ENCODE assay signal across 10 mouse cellular contexts in genomic region chr7:122352566-122353277, GRCm38 (mm10).
A peak's percentile ranks its signal among the peaks of the same experiment; 100 is the strongest.
DNase-seq lines count a peak whose midpoint lies in the region; ATAC-seq lines count a peak whose summit lies in the region.
"Had no signal": no experiment of that assay in that cellular context is flagged by ENCODE, and none has a peak within 500 bp of the region (broad histone marks: within the 10 kb centered on the region; RNA-seq: fewer than 3 reads in every experiment).

No protein-coding gene starts in this region.

- H3K4me2 ChIP-seq in forebrain, embryonic 11.5 days (ENCODE audit: low read depth, low read length, severe bottlenecking): no peak overlapping the region
- peak overlapping the region; percentile 37 for H3K4me2 ChIP-seq in hindbrain, embryonic 13.5 days
- peak overlapping the region; percentile 26 for H3K4me2 ChIP-seq in neural tube, embryonic 13.5 days
- H3K4me2 ChIP-seq: embryonic facial prominence, embryonic 12.5 days; heart, embryonic 15.5 days had no signal

- no peaks in the 10 kb centered on the region for H3K9me3 ChIP-seq in forebrain, embryonic 11.5 days (ENCODE audit: control insufficient read depth, low read length)
- no peaks in the 10 kb centered on the region for H3K9me3 ChIP-seq in forebrain, embryonic 10.5 days
- H3K9me3 ChIP-seq in hindbrain, embryonic 13.5 days: no peaks in the 10 kb centered on the region
- no peaks in the 10 kb centered on the region for H3K9me3 ChIP-seq in neural tube, embryonic 13.5 days
- H3K9me3 ChIP-seq: embryonic facial prominence, embryonic 12.5 days; heart, embryonic 15.5 days had no signal

- H3K27ac ChIP-seq in forebrain, embryonic 11.5 days (ENCODE audit: low read depth, low read length): no peak overlapping the region
- no peak overlapping the region for H3K27ac ChIP-seq in forebrain, embryonic 10.5 days
- peak overlapping the region; percentile 81 for H3K27ac ChIP-seq in hindbrain, embryonic 13.5 days
- peak overlapping the region; percentile 72 for H3K27ac ChIP-seq in neural tube, embryonic 13.5 days (replicated peaks)
- H3K27ac ChIP-seq: embryonic facial prominence, embryonic 12.5 days; heart, embryonic 15.5 days had no signal

- H3K9ac ChIP-seq in forebrain, embryonic 11.5 days (ENCODE audit: low read length): no peak overlapping the region
- H3K9ac ChIP-seq in hindbrain, embryonic 13.5 days: no peak overlapping the region; the same call in 1 of the 2 replicates
- H3K9ac ChIP-seq in neural tube, embryonic 13.5 days: no peak overlapping the region
- H3K9ac ChIP-seq: embryonic facial prominence, embryonic 12.5 days; heart, embryonic 15.5 days had no signal

- no peak overlapping the region for H3K4me3 ChIP-seq in forebrain, embryonic 11.5 days (ENCODE audit: low read depth, low read length)
- no peak overlapping the region for H3K4me3 ChIP-seq in forebrain, embryonic 10.5 days
- no peak overlapping the region for H3K4me3 ChIP-seq in hindbrain, embryonic 13.5 days
- H3K4me3 ChIP-seq in neural tube, embryonic 13.5 days: no peak overlapping the region
- H3K4me3 ChIP-seq: embryonic facial prominence, embryonic 12.5 days; heart, embryonic 15.5 days had no signal

- WGBS in forebrain, embryonic 11.5 days: 49% methylated on average over 12 of the region's 12 CpGs
- 82% methylated on average over 12 of the region's 12 CpGs for WGBS in forebrain, embryonic 10.5 days
- 31% methylated on average over 12 of the region's 12 CpGs for WGBS in hindbrain, embryonic 13.5 days
- WGBS in neural tube, embryonic 13.5 days: 32% methylated on average over 12 of the region's 12 CpGs

- peak; percentile 57 for DNase-seq in forebrain, embryonic 11.5 days (ENCODE audit: low spot score)
- DNase-seq in forebrain, embryonic 10.5 days (ENCODE audit: extremely low spot score, low spot score): no peak
- peak; percentile 92 for DNase-seq in A20 (ENCODE audit: low read depth, low spot score)
- DNase-seq in c-Kit-positive CD71-positive TER-119-positive erythroid progenitor cells, embryonic 14.5 days (ENCODE audit: low spot score): no peak
- no peak for DNase-seq in frontal cortex, postnatal 14 days (ENCODE audit: low spot score in 2 of 2)
- no peak for DNase-seq in right cerebral cortex, postnatal 36 days (ENCODE audit: low spot score in 2 of 2)

- no peaks in the 10 kb centered on the region for H3K27me3 ChIP-seq in forebrain, embryonic 11.5 days (ENCODE audit: control insufficient read depth, insufficient read depth, low read length)
- no peaks in the 10 kb centered on the region for H3K27me3 ChIP-seq in forebrain, embryonic 10.5 days (ENCODE audit: poor library complexity, severe bottlenecking)
- 0 out of 2 replicates have a peak, but pooled peaks cover 4% of the 10 kb centered on the region for H3K27me3 ChIP-seq in hindbrain, embryonic 13.5 days
- no peaks in the 10 kb centered on the region for H3K27me3 ChIP-seq in neural tube, embryonic 13.5 days
- H3K27me3 ChIP-seq: embryonic facial prominence, embryonic 12.5 days; heart, embryonic 15.5 days had no signal

- no peaks in the 10 kb centered on the region for H3K4me1 ChIP-seq in forebrain, embryonic 11.5 days (replicated peaks; ENCODE audit: control insufficient read depth, insufficient read depth, low read length)
- H3K4me1 ChIP-seq in forebrain, embryonic 10.5 days: peaks cover 15% of the 10 kb centered on the region
- peaks cover 34% of the 10 kb centered on the region for H3K4me1 ChIP-seq in hindbrain, embryonic 13.5 days (replicated peaks)
- peaks cover 18% of the 10 kb centered on the region for H3K4me1 ChIP-seq in neural tube, embryonic 13.5 days (replicated peaks)
- H3K4me1 ChIP-seq: embryonic facial prominence, embryonic 12.5 days; heart, embryonic 15.5 days had no signal

- peak; percentile 66 for ATAC-seq in forebrain, embryonic 11.5 days (replicated peaks; ENCODE audit: low FRiP score)
- ATAC-seq in hindbrain, embryonic 13.5 days (ENCODE audit: low FRiP score): peak; percentile 86
- ATAC-seq in neural tube, embryonic 13.5 days (ENCODE audit: low read depth): peak; percentile 88

- H3K36me3 ChIP-seq in forebrain, embryonic 11.5 days (ENCODE audit: control insufficient read depth, insufficient read depth, low read length): no peaks in the 10 kb centered on the region
- H3K36me3 ChIP-seq in forebrain, embryonic 10.5 days (replicated peaks): no peaks in the 10 kb centered on the region
- H3K36me3 ChIP-seq in hindbrain, embryonic 13.5 days: no peaks in the 10 kb centered on the region
- H3K36me3 ChIP-seq in neural tube, embryonic 13.5 days: no peaks in the 10 kb centered on the region
- H3K36me3 ChIP-seq: embryonic facial prominence, embryonic 12.5 days; heart, embryonic 15.5 days had no signal

Comparison
In these comparisons a context has a peak if more than half of its experiments do, and no peak if none do; other contexts are left out.
1. DNase-seq: peak in forebrain, embryonic 11.5 days (single experiment) and A20 (single experiment); none in forebrain, embryonic 10.5 days (single experiment), c-Kit-positive CD71-positive TER-119-positive erythroid progenitor cells, embryonic 14.5 days (single experiment), frontal cortex, postnatal 14 days (0 of 2) and right cerebral cortex, postnatal 36 days (0 of 2).
2. H3K27ac ChIP-seq: peak in hindbrain, embryonic 13.5 days (single experiment) and neural tube, embryonic 13.5 days (single experiment); none in forebrain, embryonic 11.5 days (single experiment) and forebrain, embryonic 10.5 days (single experiment).
3. Peak in every context shown above with its lines, with median percentiles within 50 percentile points of each other: ATAC-seq.